Mouse (Mus musculus) midbrain, postnatal 0 days (tissue): ENCODE measurements around the gene Gm45015. TPM values are rescaled to one million over a fixed set of nuclear protein-coding genes. Genes with fewer than 3 reads are reported as not detected.

Experiments used
- ATAC-seq: fragments of 200-750 bp; cut with Nextera tagmentation; 2 replicates; pipeline ENCODE4 v1.8.0; 2017; ENCODE audit warnings: moderate number of reproducible peaks, mild to moderate bottlenecking, moderate TSS enrichment, moderate library complexity; ENCODE audit not compliant: low FRiP score
- DNase-seq: peaks from one replicate; pipeline ENCODE4 v3.0.0-alpha.2; 2015; ENCODE audit warnings: low spot score
- H3K27ac ChIP-seq: fragments of 300-500 bp; sonication (generic); 2 replicates; pipeline ENCODE4 v1.5.1; 2014; ENCODE audit warnings: low read depth, mild to moderate bottlenecking, low read length, mixed read lengths
- H3K27me3 ChIP-seq: fragments of 300-500 bp; sonication (generic); 2 replicates; pipeline ENCODE4 v1.6.1; 2014; ENCODE audit warnings: low read length, control low read depth, mixed read lengths; ENCODE audit not compliant: insufficient read depth
- H3K36me3 ChIP-seq: fragments of 300-500 bp; sonication (generic); 2 replicates; pipeline ENCODE4 v1.6.1; 2014; ENCODE audit warnings: low read length, control low read depth, mixed read lengths; ENCODE audit not compliant: insufficient read depth
- H3K4me1 ChIP-seq: fragments of 300-500 bp; sonication (generic); 2 replicates; pipeline ENCODE4 v1.6.1; 2014; ENCODE audit warnings: mild to moderate bottlenecking, control low read depth, antibody characterized with exemption, low read length, mixed read lengths; ENCODE audit not compliant: insufficient read depth
- H3K4me2 ChIP-seq: fragments of 300-500 bp; sonication (generic); 2 replicates; pipeline ENCODE4 v1.6.1; 2014; ENCODE audit warnings: low read depth, mild to moderate bottlenecking, low read length, mixed read lengths; ENCODE audit not compliant: poor library complexity, severe bottlenecking
- H3K4me3 ChIP-seq: fragments of 300-500 bp; sonication (generic); 2 replicates; pipeline ENCODE4 v1.5.1; 2014; ENCODE audit warnings: low read depth, mild to moderate bottlenecking, low read length, moderate library complexity
- H3K9ac ChIP-seq: fragments of 300-500 bp; sonication (generic); replicated peaks from 2 replicates; pipeline ENCODE4 v1.6.1; 2014; ENCODE audit warnings: mild to moderate bottlenecking, low read length, moderate library complexity, mixed read lengths; ENCODE audit not compliant: poor library complexity, severe bottlenecking
- H3K9me3 ChIP-seq: fragments of 300-500 bp; sonication (generic); 2 replicates; pipeline ENCODE4 v1.6.1; 2016; ENCODE audit warnings: low read length, control low read depth
- CTCF ChIP-seq: IDR thresholded peaks from 2 replicates; pipeline ENCODE4 v1.5.1; 2016; ENCODE audit warnings: antibody characterized with exemption, mild to moderate bottlenecking
- WGBS: fragments of 180-500 bp; shearing (Covaris S2); extraction: QIAGEN DNeasy Blood & Tissue Kit; methylation state at CpG from one replicate; pipeline ENCODE4 v1.1.7; 2014; 5-methylcytosine and 5-hydroxymethylcytosine counted together
- polyA plus RNA-seq: library from polyadenylated mRNA; unstranded; fragments of >200 nt; fragmentation: Nextera tagmentation; extraction: Ambion mirVana; gene quantifications from 2 replicates; pipeline ENCODE4 v1.2.1, GENCODE M21; 2015
- total RNA-seq: library from RNA; depleted of rRNA; stranded (reverse); fragments of >200 nt; gene quantifications from 2 replicates; pipeline ENCODE4 v1.2.3, GENCODE M21; 2014

Gm45015 gene
- total and polyA plus RNA-seq, 2 experiments from 2014 or later: not detected

DNA sequence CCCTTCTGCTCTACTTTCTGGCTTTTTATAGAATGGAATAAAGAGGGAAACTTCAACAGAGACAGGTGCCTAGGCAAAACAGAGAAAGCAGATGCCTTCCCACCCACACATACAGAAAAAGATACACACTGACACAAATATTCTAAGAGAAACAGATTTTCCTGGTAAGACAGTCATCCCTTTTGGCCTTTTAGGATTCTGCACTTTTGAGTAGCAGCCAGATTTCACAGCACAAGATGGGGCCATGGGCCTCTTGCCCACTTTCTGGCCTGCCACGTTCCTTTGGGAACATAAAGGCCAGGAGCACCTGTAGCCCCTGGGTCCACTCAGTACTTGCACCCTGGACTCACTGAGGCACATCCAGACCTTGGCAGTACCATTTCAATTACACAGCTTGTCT, 7.7 kb upstream of the Gm45015 start:
- no peaks in the 10 kb centered on the region for H3K4me1 ChIP-seq
- WGBS: 81% methylated on average over 1 of the region's 1 CpGs
- no peak for TF ChIP-seq CTCF
- no peak overlapping the region for H3K27ac ChIP-seq
- H3K9me3 ChIP-seq: no peaks in the 10 kb centered on the region
- H3K36me3 ChIP-seq: no peaks in the 10 kb centered on the region
- no peak for ATAC-seq
- H3K4me3 ChIP-seq: no peak overlapping the region
- no peak overlapping the region for H3K4me2 ChIP-seq
- no peaks in the 10 kb centered on the region for H3K27me3 ChIP-seq
- no peak overlapping the region for H3K9ac ChIP-seq
- no peak for DNase-seq

DNA sequence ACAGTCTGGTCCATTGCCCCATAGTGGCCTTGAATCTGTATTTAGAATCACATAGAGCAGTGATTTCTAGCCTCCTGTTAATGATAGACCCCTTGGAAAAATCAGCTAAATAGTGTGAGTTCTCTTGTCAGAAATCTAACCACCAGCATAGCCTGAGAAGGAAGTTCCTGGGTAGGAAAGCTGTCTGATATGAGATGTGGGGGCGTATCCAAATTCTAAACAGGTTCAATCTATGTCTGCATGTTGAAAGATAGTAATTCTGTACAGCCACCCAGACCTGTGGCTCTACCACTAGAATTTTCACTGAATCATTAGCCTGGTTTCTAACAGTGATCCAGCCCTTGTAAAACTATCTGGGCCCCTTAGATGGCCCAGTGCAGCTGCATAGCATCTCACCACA, 7.2 kb upstream of the Gm45015 start:
- Histone ChIP-seq H3K4me2 (peak overlapping the region; percentile 49), H3K4me1 (no peaks in the 10 kb centered on the region), H3K27ac (no peak overlapping the region), H3K4me3 (peak overlapping the region; percentile 51; the same call in 1 of the 2 replicates), H3K9me3 (no peaks in the 10 kb centered on the region), H3K36me3 (no peaks in the 10 kb centered on the region), H3K27me3 (no peaks in the 10 kb centered on the region), H3K9ac (no peak overlapping the region)
- no peak for ATAC-seq
- no peak for TF ChIP-seq CTCF
- DNase-seq: no peak
- 82% methylated on average over 1 of the region's 1 CpGs for WGBS

GRCm38 (mm10) chrX:73342941-73343735, 6.5 kb upstream of the Gm45015 start:
- ATAC-seq: peak; percentile 58
- DNase-seq: peak; percentile 7
- WGBS: 33% methylated on average over 12 of the region's 15 CpGs

DNA sequence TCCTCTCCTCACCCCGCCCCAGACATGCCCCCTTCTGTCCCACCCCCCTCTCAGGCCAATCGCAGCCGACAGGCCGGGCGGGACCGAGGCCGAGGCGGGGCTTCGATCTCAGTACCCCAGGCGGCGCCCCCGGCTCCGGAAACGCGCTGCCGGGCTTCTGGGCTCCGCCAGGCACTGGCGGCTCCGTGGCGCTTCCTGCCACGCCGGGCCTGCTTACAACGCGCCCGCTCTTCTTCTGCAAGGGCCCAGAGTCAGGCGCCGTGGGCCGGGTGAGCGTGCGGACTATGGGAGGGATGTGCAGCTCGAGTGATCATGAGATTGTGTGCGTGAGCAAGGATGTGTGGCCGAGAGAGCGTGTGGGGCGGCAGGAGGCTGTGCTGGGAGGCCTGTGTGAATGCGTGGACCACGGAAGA, 5.8 kb upstream of the Gm45015 start, which contains the start of gene Zfp275:
Zfp275 (plus strand) TSS at position 139 of the 413 bp plus-strand sequence.
- Histone ChIP-seq H3K27ac (peak within 1 kb of the TSS; percentile 79), H3K36me3 (no peaks in the 10 kb centered on the region), H3K4me3 (peak within 1 kb of the TSS; percentile 51), H3K9ac (peak within 1 kb of the TSS; percentile 76), H3K27me3 (no peaks in the 10 kb centered on the region), H3K4me2 (peak within 1 kb of the TSS; percentile 49), H3K9me3 (no peaks in the 10 kb centered on the region), H3K4me1 (no peaks in the 10 kb centered on the region)
- WGBS: 28% methylated on average over 37 of the region's 37 CpGs
- ATAC-seq: peak; percentile 94
- peak; percentile 79 for DNase-seq
- no peak for TF ChIP-seq CTCF

More at GRCm38 (mm10) chrX:73342941-73343735, 6.5 kb upstream of the Gm45015 start:
- TF ChIP-seq CTCF: no peak
- Histone ChIP-seq H3K4me3 (peak overlapping the region; percentile 51), H3K36me3 (no peaks in the 10 kb centered on the region), H3K9me3 (no peaks in the 10 kb centered on the region), H3K4me2 (peak overlapping the region; percentile 49), H3K27me3 (no peaks in the 10 kb centered on the region), H3K4me1 (no peaks in the 10 kb centered on the region), H3K27ac (peak overlapping the region; percentile 79), H3K9ac (peak overlapping the region; percentile 76)

GRCm38 (mm10) chrX:73342068-73342467, 5.4 kb upstream of the Gm45015 start:
- H3K4me2 ChIP-seq: peak overlapping the region; percentile 49
- no peaks in the 10 kb centered on the region for H3K9me3 ChIP-seq
- H3K27me3 ChIP-seq: no peaks in the 10 kb centered on the region
- H3K27ac ChIP-seq: peak overlapping the region; percentile 79; the same call in 1 of the 2 replicates
- ATAC-seq (peak; percentile 31; the same call in 1 of the 2 replicates), DNase-seq (no peak)
- H3K4me3 ChIP-seq: peak overlapping the region; percentile 51
- TF ChIP-seq CTCF: no peak
- WGBS: 31% methylated on average over 3 of the region's 3 CpGs
- H3K36me3 ChIP-seq: no peaks in the 10 kb centered on the region
- no peaks in the 10 kb centered on the region for H3K4me1 ChIP-seq
- H3K9ac ChIP-seq: peak overlapping the region; percentile 76

DNA sequence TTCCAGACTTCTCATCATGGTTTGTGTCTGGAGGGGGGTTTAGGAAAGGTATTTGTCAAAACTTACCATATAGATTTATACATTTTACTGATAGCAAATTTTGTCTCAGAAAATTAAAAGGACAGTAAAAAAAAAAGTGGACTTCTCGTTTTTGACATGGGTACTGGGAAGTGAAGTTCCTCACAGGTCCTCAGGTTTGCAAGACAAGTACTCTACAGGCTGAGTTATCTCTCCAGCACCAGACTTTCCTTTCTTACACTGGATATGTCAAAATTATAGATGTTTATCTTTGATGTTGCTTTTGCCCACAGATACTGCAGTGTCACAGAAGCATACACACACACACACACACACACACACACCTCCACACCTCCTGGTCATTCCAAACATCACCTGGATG, 4.8 kb upstream of the Gm45015 start:
- DNase-seq (no peak), ATAC-seq (no peak)
- H3K4me1 ChIP-seq: no peaks in the 10 kb centered on the region
- no peak overlapping the region for H3K4me2 ChIP-seq
- 44% methylated on average over 1 of the region's 1 CpGs for WGBS
- H3K4me3 ChIP-seq: no peak overlapping the region
- H3K36me3 ChIP-seq: no peaks in the 10 kb centered on the region
- H3K27me3 ChIP-seq: no peaks in the 10 kb centered on the region
- no peak overlapping the region for H3K27ac ChIP-seq
- no peak for TF ChIP-seq CTCF
- no peaks in the 10 kb centered on the region for H3K9me3 ChIP-seq
- no peak overlapping the region for H3K9ac ChIP-seq
